Mouse (Mus musculus) MEL (cell line): ENCODE measurements at regions not wholly inside any gene's neighbourhood (a gene's known extent, or its start where the extent isn't known, plus 50 kb on each side); places are given as distances from the start of the nearest gene placed in this dataset.

Experiments used
- DNase-seq: peaks from one replicate; pipeline ENCODE4 v3.0.0; 2011; ENCODE audit warnings: low read depth, low spot score
- H3K27ac ChIP-seq: 2 replicates; pipeline ENCODE4 v1.5.1; 2012; ENCODE audit warnings: low read depth, mild to moderate bottlenecking, control low read depth, low read length, moderate library complexity; ENCODE audit not compliant: control insufficient read depth
- H3K27me3 ChIP-seq, 2 experiments: fragments of 150-350 bp in 1 of 2; sonication (generic) in 1 of 2; 2 replicates each; pipeline ENCODE4 v1.6.1; 2012; ENCODE audit warnings: low read length in 2 of 2, mild to moderate bottlenecking in 2 of 2, improper control_type of control experiment in 1 of 2, moderate library complexity in 1 of 2; ENCODE audit not compliant: insufficient read depth in 2 of 2, control insufficient read depth in 1 of 2
- H3K36me3 ChIP-seq, 2 experiments: 2 replicates each; pipeline ENCODE4 v1.6.1; 2012 to 2014; ENCODE audit warnings: low read length in 2 of 2, improper control_type of control experiment in 1 of 2, inconsistent platforms in 1 of 2, mild to moderate bottlenecking in 1 of 2; ENCODE audit not compliant: insufficient read depth in 2 of 2, control insufficient read depth in 1 of 2
- H3K4me1 ChIP-seq, 2 experiments: fragments of 150-350 bp in 1 of 2; sonication (generic) in 1 of 2; 2 replicates each; pipeline ENCODE4 v1.6.1; 2012; ENCODE audit warnings: low read length in 2 of 2, improper control_type of control experiment in 1 of 2, mild to moderate bottlenecking in 1 of 2; ENCODE audit not compliant: insufficient read depth in 2 of 2, control insufficient read depth in 1 of 2
- H3K4me3 ChIP-seq, 2 experiments: fragments of 150-350 bp in 1 of 2; sonication (generic) in 1 of 2; 2 replicates each; pipeline ENCODE4 v1.5.1; 2012; ENCODE audit warnings: low read depth in 2 of 2, low read length in 2 of 2, mild to moderate bottlenecking in 2 of 2, moderate library complexity in 2 of 2, control low read depth in 1 of 2, improper control_type of control experiment in 1 of 2; ENCODE audit not compliant: control insufficient read depth in 1 of 2, insufficient read depth in 1 of 2
- H3K79me2 ChIP-seq: 2 replicates; pipeline ENCODE4 v1.6.1; 2012; ENCODE audit warnings: mild to moderate bottlenecking, low read length, moderate library complexity; ENCODE audit not compliant: control insufficient read depth, poor library complexity, insufficient read depth
- H3K9ac ChIP-seq: 2 replicates; pipeline ENCODE4 v1.6.1; 2012; ENCODE audit warnings: low read depth, mild to moderate bottlenecking, control low read depth, low read length, moderate library complexity; ENCODE audit not compliant: control insufficient read depth, poor library complexity, severe bottlenecking
- H3K9me3 ChIP-seq: fragments of 150-350 bp; sonication (generic); replicated peaks from 2 replicates; pipeline ENCODE4 v1.6.1; 2012; ENCODE audit warnings: mild to moderate bottlenecking, low read length, improper control_type of control experiment, moderate library complexity; ENCODE audit not compliant: insufficient read depth
- BHLHE40 ChIP-seq: IDR thresholded peaks from 2 replicates; pipeline ENCODE4 v1.6.1; 2012; ENCODE audit warnings: low read depth, mild to moderate bottlenecking, inconsistent platforms, low read length, improper control_type of control experiment, borderline replicate concordance
- CHD2 ChIP-seq: IDR thresholded peaks from 2 replicates; pipeline ENCODE4 v1.6.1; 2011; ENCODE audit warnings: low read length, improper control_type of control experiment
- ELF1 ChIP-seq: IDR thresholded peaks from 2 replicates; pipeline ENCODE4 v1.6.1; 2014; ENCODE audit warnings: low read depth, mild to moderate bottlenecking, inconsistent platforms, low read length, improper control_type of control experiment, moderate library complexity
- EP300 ChIP-seq, 2 experiments: IDR thresholded peaks; 2 replicates each; pipeline ENCODE4 v1.6.1; 2011; ENCODE audit warnings: improper control_type of control experiment in 2 of 2, low read length in 2 of 2, low read depth in 1 of 2, mild to moderate bottlenecking in 1 of 2
- ETS1 ChIP-seq: IDR thresholded peaks from 2 replicates; pipeline ENCODE4 v1.6.1; 2012; ENCODE audit warnings: low read depth, mild to moderate bottlenecking, inconsistent platforms, low read length, improper control_type of control experiment, moderate library complexity
- GATA1 ChIP-seq: IDR thresholded peaks from 2 replicates; pipeline ENCODE4 v1.6.1; 2011; ENCODE audit warnings: low read depth, low read length, improper control_type of control experiment
- HCFC1 ChIP-seq: IDR thresholded peaks from 2 replicates; pipeline ENCODE4 v1.6.1; 2012; ENCODE audit warnings: low read depth, mild to moderate bottlenecking, inconsistent platforms, low read length, improper control_type of control experiment, moderate library complexity
- JUND ChIP-seq: IDR thresholded peaks from 2 replicates; pipeline ENCODE4 v1.6.1; 2011; ENCODE audit warnings: low read depth, mild to moderate bottlenecking, improper control_type of control experiment, low read length
- MAX ChIP-seq: IDR thresholded peaks from 2 replicates; pipeline ENCODE4 v1.6.1; 2011; ENCODE audit warnings: low read length, improper control_type of control experiment
- MYB ChIP-seq: IDR thresholded peaks from 2 replicates; pipeline ENCODE4 v1.6.1; 2011; ENCODE audit warnings: mild to moderate bottlenecking, low read depth, low read length, improper control_type of control experiment
- MYC ChIP-seq: IDR thresholded peaks from 2 replicates; pipeline ENCODE4 v1.6.1; 2011; ENCODE audit warnings: low read depth, mild to moderate bottlenecking, low read length, improper control_type of control experiment, moderate library complexity
- POLR2AphosphoS5 ChIP-seq: IDR thresholded peaks from 2 replicates; pipeline ENCODE4 v1.6.1; 2012; ENCODE audit warnings: low read depth, borderline replicate concordance, mild to moderate bottlenecking, inconsistent platforms, low read length, moderate library complexity, mixed read lengths
- RCOR1 ChIP-seq: IDR thresholded peaks from 2 replicates; pipeline ENCODE4 v1.6.1; 2012; ENCODE audit warnings: low read depth, mild to moderate bottlenecking, inconsistent platforms, low read length, improper control_type of control experiment
- UBTF ChIP-seq: IDR thresholded peaks from 2 replicates; pipeline ENCODE4 v1.6.1; 2012; ENCODE audit warnings: low read depth, mild to moderate bottlenecking, inconsistent platforms, low read length, improper control_type of control experiment, moderate library complexity, borderline replicate concordance; ENCODE audit not compliant: insufficient read depth
- USF2 ChIP-seq, 2 experiments: IDR thresholded peaks; 2 replicates each; pipeline ENCODE4 v1.6.1; 2011 to 2012; ENCODE audit warnings: improper control_type of control experiment in 2 of 2, low read length in 2 of 2, borderline replicate concordance in 1 of 2, inconsistent platforms in 1 of 2, low read depth in 1 of 2, mild to moderate bottlenecking in 1 of 2; ENCODE audit not compliant: insufficient read depth in 1 of 2
- ZC3H11A ChIP-seq: IDR thresholded peaks from 2 replicates; pipeline ENCODE4 v1.6.1; 2012; ENCODE audit warnings: low read depth, mild to moderate bottlenecking, inconsistent platforms, low read length, improper control_type of control experiment
- ZKSCAN1 ChIP-seq: IDR thresholded peaks from 2 replicates; pipeline ENCODE4 v1.6.1; 2012; ENCODE audit warnings: low read depth, mild to moderate bottlenecking, inconsistent platforms, low read length, improper control_type of control experiment, moderate library complexity
- ZMIZ1 ChIP-seq: IDR thresholded peaks from 2 replicates; pipeline ENCODE4 v1.6.1; 2012; ENCODE audit warnings: low read depth, mild to moderate bottlenecking, inconsistent platforms, low read length, improper control_type of control experiment, moderate library complexity
- ZNF384 ChIP-seq: IDR thresholded peaks from 2 replicates; pipeline ENCODE4 v1.6.1; 2012; ENCODE audit warnings: low read depth, mild to moderate bottlenecking, inconsistent platforms, low read length, improper control_type of control experiment

- H3K36me3 ChIP-seq, result no peaks in the 10 kb centered on the region
- no peaks in the 10 kb centered on the region for H3K27me3 ChIP-seq
- DNase-seq, result no peak
- H3K27ac ChIP-seq, result no peak overlapping the region
- TF ChIP-seq GATA1 (no peak), JUND (no peak)
- H3K9ac ChIP-seq, result no peak overlapping the region
- H3K4me1 ChIP-seq, result no peaks in the 10 kb centered on the region
- H3K9me3 ChIP-seq, result no peaks in the 10 kb centered on the region
- no peak overlapping the region for H3K4me3 ChIP-seq
- H3K79me2 ChIP-seq, result no peaks in the 10 kb centered on the region
These were observed 172.3 kb upstream of the Cops8 start for GRCm38 (mm10) chr1:90430480-90430879.

GRCm38 (mm10) chr1:90431783-90432182 lies 171.0 kb upstream of the Cops8 start:
- Histone ChIP-seq H3K4me1 (no peaks in the 10 kb centered on the region), H3K9me3 (no peaks in the 10 kb centered on the region), H3K4me3 (no peak overlapping the region), H3K27me3 (no peaks in the 10 kb centered on the region), H3K27ac (no peak overlapping the region), H3K9ac (no peak overlapping the region), H3K36me3 (no peaks in the 10 kb centered on the region), H3K79me2 (no peaks in the 10 kb centered on the region)
- TF ChIP-seq HCFC1 (no peak), MAX (no peak), ZC3H11A (no peak), ETS1 (no peak), EP300 (IDR thresholded peaks at IDR 0.05; ENCODE audit: low read depth in 1 of 2, low read length in 2 of 2) (no peak), RCOR1 (no peak), UBTF (no peak), MYC (no peak), ZKSCAN1 (no peak)
- DNase-seq, result no peak

GRCm38 (mm10) chr1:90433911-90434310 lies 168.9 kb upstream of the Cops8 start:
- no peaks in the 10 kb centered on the region for H3K79me2 ChIP-seq
- H3K36me3 ChIP-seq, result no peaks in the 10 kb centered on the region
- H3K9ac ChIP-seq, result no peak overlapping the region
- TF ChIP-seq POLR2AphosphoS5 (no peak), MYB (no peak), UBTF (no peak), ZNF384 (no peak), CHD2 (no peak), BHLHE40 (no peak), ELF1 (no peak), USF2 (IDR thresholded peaks at IDR 0.05; ENCODE audit: borderline replicate concordance in 1 of 2, insufficient read depth in 1 of 2, low read depth in 1 of 2, low read length in 2 of 2) (no peak), ZKSCAN1 (no peak), ZMIZ1 (no peak), RCOR1 (no peak)
- H3K4me3 ChIP-seq, result no peak overlapping the region
- no peak overlapping the region for H3K27ac ChIP-seq
- no peaks in the 10 kb centered on the region for H3K27me3 ChIP-seq
- no peak for DNase-seq
- H3K4me1 ChIP-seq, result no peaks in the 10 kb centered on the region
- no peaks in the 10 kb centered on the region for H3K9me3 ChIP-seq
